ENCODE assay signal across 8 mouse cellular contexts in the genomic region with DNA sequence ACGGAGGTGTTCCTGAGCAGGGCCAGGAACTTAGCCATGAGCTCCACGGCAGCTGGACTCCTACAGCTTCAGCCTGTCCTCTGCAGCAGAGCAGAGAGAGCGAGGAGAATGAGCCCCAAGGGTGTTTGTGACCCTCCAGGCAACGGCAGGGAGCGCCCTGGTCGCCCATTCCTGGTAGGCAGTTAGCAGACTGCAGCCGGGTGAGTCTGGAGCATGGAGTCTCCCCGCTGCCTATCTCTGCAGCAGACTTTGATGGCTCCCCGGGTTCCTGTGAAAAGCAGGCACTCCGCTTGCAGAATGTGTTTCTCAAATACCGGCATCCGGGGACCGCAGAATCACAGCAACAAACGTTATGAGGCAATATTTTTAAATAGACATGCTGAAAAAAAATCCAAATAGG.
A peak's percentile ranks its signal among the peaks of the same experiment; 100 is the strongest.
DNase-seq lines count a peak whose midpoint lies in the region; ATAC-seq and TF ChIP-seq lines count a peak whose summit lies in the region.

No protein-coding gene starts in this region.

- peak overlapping the region; percentile 34; the same call in 1 of the 2 replicates for H3K4me3 ChIP-seq in layer of hippocampus, adult 2 months
- H3K4me3 ChIP-seq in neural tube, embryonic 13.5 days, result peak overlapping the region; percentile 10

- no peak for TF ChIP-seq CTCF in layer of hippocampus, adult 2 months (conservative IDR thresholded peaks at IDR 0.05)

- peak overlapping the region; percentile 52 for H3K4me2 ChIP-seq in neural tube, embryonic 13.5 days

- H3K9ac ChIP-seq in neural tube, embryonic 13.5 days, result peak overlapping the region; percentile 50; the same call in 1 of the 2 replicates

- DNase-seq in adrenal gland, postnatal 14 days, result peak; percentile 12
- no peak for DNase-seq in adrenal gland, adult 2 months
- peak in 1 of 2 experiments; percentile 46 for DNase-seq in layer of hippocampus, adult 2 months (ENCODE audit: low spot score in 2 of 2)
- no peak for DNase-seq in layer of hippocampus, adult 9-11 months
- DNase-seq in layer of hippocampus, postnatal 10 days (ENCODE audit: low spot score in 2 of 2), result peak; percentile 26 to 31
- no peak for DNase-seq in thymus, postnatal 0 days (ENCODE audit: low spot score)
- no peak for DNase-seq in gastrocnemius, postnatal 14 days

- H3K27ac ChIP-seq in layer of hippocampus, adult 2 months, result peak overlapping the region; percentile 73
- peak overlapping the region; percentile 46 for H3K27ac ChIP-seq in neural tube, embryonic 13.5 days (replicated peaks)

- peaks cover 26% of the 10 kb centered on the region for H3K4me1 ChIP-seq in neural tube, embryonic 13.5 days (replicated peaks)

- intact Hi-C loops in gastrocnemius, postnatal 14 days (cut with DNase I; ENCODE audit: low total_unique reads), result no loop called here

- 0 out of 2 replicates have a peak, but pooled peaks have one; percentile 43 for ATAC-seq in neural tube, embryonic 13.5 days (ENCODE audit: low read depth)

- 5% methylated on average over 14 of the region's 14 CpGs for WGBS in neural tube, embryonic 13.5 days

- no peaks in the 10 kb centered on the region for H3K9me3 ChIP-seq in neural tube, embryonic 13.5 days

- no peaks in the 10 kb centered on the region for H3K36me3 ChIP-seq in neural tube, embryonic 13.5 days

- no peaks in the 10 kb centered on the region for H3K27me3 ChIP-seq in neural tube, embryonic 13.5 days

Comparison
In these comparisons a context has a peak if more than half of its experiments do, and no peak if none do; other contexts are left out.
1. DNase-seq: peak in adrenal gland, postnatal 14 days (single experiment) and layer of hippocampus, postnatal 10 days (2 of 2); none in adrenal gland, adult 2 months (single experiment), layer of hippocampus, adult 9-11 months (single experiment), thymus, postnatal 0 days (single experiment) and gastrocnemius, postnatal 14 days (single experiment).